Mouse (Mus musculus): ENCODE measurements around the gene Wdr47. TPM values are rescaled to one million over a fixed set of nuclear protein-coding genes. Genes with fewer than 3 reads are reported as not detected.
"Not testable (repeated sequence)": the region's sequence is repeated elsewhere in the genome, so short reads cannot be mapped to it uniquely, and the experiment has no call there.

Wdr47 gene
- polyA plus RNA-seq, 1 experiment = 0.12 TPM

DNA sequence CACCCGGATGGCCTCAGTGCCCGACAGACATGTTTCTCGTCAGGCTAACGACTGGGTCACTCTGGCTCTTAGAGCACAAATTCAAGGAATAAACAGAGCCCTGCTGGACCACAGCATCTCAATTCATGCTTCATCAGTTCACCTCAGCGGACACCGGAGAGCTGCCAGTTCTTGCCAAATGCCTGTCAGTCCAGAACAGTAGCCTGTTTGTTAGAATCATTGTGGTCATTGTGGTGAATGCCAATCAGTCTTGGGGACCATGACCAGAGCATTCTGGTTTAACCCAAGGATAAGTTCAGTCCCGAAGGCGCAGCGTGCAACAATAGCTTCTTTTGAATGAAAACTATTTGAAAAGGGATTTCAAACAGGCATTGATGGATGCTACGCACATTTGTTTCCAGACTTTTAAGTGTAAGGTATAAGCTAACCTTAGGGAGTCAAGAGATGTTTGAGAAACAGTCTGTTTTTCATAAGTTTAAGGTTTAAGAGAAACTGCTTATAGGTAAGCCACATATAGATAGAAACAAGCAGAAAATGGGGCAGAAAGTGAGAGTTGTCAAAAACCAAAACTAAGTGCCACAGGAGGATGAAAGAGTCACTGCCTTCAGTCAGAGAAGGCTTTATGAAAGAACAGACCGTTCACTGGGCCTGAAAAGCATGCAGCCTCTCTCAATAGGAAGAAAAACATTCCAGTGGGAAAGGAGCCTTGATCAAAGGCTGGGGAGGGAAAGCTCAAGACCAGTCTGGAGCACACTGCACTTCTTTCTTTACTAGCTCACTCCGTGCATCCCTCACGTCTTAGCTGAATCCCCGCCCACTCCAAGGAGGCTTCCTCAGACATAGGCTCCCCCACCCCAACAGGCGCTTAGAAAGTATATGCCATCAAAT is 22.8 kb upstream of the Wdr47 start:
- Histone ChIP-seq H3K9me3 (0 out of 2 replicates have a peak, but pooled peaks cover 2% of the 10 kb centered on the region), H3K27me3 (replicated peaks) (no peaks in the 10 kb centered on the region)
- no peak for TF ChIP-seq GATA1 (IDR thresholded peaks at IDR 0.05; ENCODE audit: borderline replicate concordance, low read length)
- no peak for TF ChIP-seq FLI1 (IDR thresholded peaks at IDR 0.05; ENCODE audit: low read length)

GRCm38 (mm10) chr3:108569636-108570035 is 21.4 kb upstream of the Wdr47 start:
- H3K9me3 ChIP-seq; H3K27me3 ChIP-seq (replicated peaks); H3K36me3 ChIP-seq (replicated peaks; ENCODE audit: low read length); H3K4me3 ChIP-seq (replicated peaks): not testable (repeated sequence)
- H3K4me1 ChIP-seq = peaks cover 45% of the 10 kb centered on the region

More for the DNA sequence above, 22.8 kb upstream of the Wdr47 start:
- peaks cover 49% of the 10 kb centered on the region for H3K4me1 ChIP-seq
- H3K36me3 ChIP-seq (replicated peaks; ENCODE audit: low read length) = no peaks in the 10 kb centered on the region
- peak overlapping the region; percentile 3 for H3K4me3 ChIP-seq (replicated peaks)

GRCm38 (mm10) chr3:108570813-108571212 is 20.3 kb upstream of the Wdr47 start:
- Histone ChIP-seq H3K4me1 (peaks cover 49% of the 10 kb centered on the region), H3K4me3 (replicated peaks) (peak overlapping the region; percentile 93), H3K27me3 (replicated peaks) (no peaks in the 10 kb centered on the region), H3K36me3 (replicated peaks; ENCODE audit: low read length) (peaks cover 14% of the 10 kb centered on the region), H3K9me3 (0 out of 2 replicates have a peak, but pooled peaks cover 2% of the 10 kb centered on the region)
- TF ChIP-seq GATA1 (IDR thresholded peaks at IDR 0.05; ENCODE audit: borderline replicate concordance, low read length) (no peak), FLI1 (IDR thresholded peaks at IDR 0.05; ENCODE audit: low read length) (no peak)

DNA sequence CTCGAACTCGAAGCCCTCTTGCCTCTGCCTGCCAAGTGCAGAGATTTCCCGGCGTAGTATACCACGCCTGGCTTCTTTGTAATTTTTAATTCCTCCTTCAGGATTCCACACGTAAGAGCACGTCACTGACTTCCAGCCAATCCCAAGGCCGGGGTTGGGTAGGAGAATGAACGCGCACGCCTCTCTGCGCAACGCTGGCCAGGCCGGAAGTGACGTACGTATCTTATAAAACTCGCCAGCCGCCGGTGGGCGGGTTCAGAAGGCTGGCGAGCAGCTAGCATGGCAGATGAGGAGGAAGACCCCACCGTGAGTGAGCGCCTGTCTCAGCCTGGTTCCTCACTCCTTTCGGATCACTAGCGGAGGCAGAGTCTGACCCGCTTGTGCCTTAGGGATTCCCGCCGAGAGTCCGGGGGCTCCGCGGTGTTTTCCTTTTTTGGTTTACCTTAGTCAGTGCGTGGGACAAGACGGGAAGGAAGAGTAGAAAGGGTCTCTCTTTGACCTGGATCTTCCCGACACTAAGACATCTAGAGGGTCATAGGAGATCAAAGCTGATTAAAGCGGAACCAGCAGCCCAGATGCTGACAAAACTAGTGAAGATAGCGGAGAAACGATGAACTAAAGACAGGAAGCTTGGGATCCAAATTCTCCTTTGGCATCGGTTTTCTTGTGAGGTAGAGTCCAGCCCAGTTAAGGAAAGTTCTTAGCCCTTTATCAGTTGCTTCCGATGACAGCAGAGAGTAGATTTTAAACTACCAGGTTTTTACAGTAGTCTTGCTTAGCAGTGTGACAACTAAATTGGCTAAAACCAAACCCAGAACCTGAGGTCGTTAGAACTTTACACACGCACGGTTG is 19.4 kb upstream of the Wdr47 start, which contains the start of gene Taf13:
Taf13 (plus strand) TSS at position 256 of the 852 bp plus-strand sequence.
- no peaks in the 10 kb centered on the region for H3K27me3 ChIP-seq (replicated peaks)
- H3K9me3 ChIP-seq = no peaks in the 10 kb centered on the region
- peaks cover 18% of the 10 kb centered on the region for H3K36me3 ChIP-seq (replicated peaks; ENCODE audit: low read length)
- no peak for TF ChIP-seq GATA1 (IDR thresholded peaks at IDR 0.05; ENCODE audit: borderline replicate concordance, low read length)
- TF ChIP-seq FLI1 (IDR thresholded peaks at IDR 0.05; ENCODE audit: low read length) = peak; percentile 53; the same call in 1 of the 2 replicates
- H3K4me1 ChIP-seq = peaks cover 49% of the 10 kb centered on the region
- H3K4me3 ChIP-seq (replicated peaks) = peak within 1 kb of the TSS; percentile 93

DNA sequence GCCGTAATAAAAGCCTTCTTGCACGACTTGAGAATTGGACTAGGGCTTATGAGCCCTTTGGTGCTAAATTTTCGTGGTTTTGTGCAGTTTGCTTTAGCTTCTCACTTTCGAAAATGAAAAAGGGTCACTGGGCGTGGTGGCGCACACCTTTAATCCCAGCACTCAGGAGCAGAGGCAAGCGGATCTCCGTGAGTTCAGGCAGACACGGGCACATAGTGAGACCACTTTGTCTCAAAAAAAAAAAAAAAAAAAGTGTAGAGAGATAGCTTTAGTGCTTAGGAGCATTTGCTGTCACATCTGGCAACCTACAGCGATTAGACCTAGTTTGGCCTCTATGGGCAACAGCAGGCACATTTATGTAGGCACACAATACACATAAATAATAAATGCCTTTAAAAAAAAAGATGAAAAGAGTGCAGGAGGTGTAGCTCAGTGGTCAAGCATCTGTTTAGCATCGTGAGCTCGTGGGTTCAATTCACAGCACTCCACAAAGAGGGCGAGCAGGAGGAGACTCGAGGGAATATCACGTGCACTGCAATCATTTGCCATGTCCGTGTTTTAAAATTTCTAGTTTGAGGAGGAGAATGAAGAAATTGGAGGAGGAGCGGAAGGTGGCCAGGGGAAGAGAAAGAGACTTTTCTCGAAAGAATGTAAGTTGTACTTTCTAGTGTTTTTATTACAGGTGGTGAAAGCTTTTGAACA is 18.6 kb upstream of the Wdr47 start:
- Histone ChIP-seq H3K4me1 (peaks cover 46% of the 10 kb centered on the region), H3K4me3 (replicated peaks) (peak overlapping the region; percentile 93), H3K36me3 (replicated peaks; ENCODE audit: low read length) (peaks cover 20% of the 10 kb centered on the region), H3K27me3 (replicated peaks) (no peaks in the 10 kb centered on the region), H3K9me3 (no peaks in the 10 kb centered on the region)
- no peak for TF ChIP-seq FLI1 (IDR thresholded peaks at IDR 0.05; ENCODE audit: low read length)
- TF ChIP-seq GATA1 (IDR thresholded peaks at IDR 0.05; ENCODE audit: borderline replicate concordance, low read length) = no peak

- Histone ChIP-seq H3K4me3 (replicated peaks) (no peak overlapping the region), H3K27me3 (replicated peaks) (no peaks in the 10 kb centered on the region), H3K36me3 (replicated peaks; ENCODE audit: low read length) (peaks cover 33% of the 10 kb centered on the region), H3K4me1 (peaks cover 31% of the 10 kb centered on the region), H3K9me3 (no peaks in the 10 kb centered on the region)
- no peak for TF ChIP-seq FLI1 (IDR thresholded peaks at IDR 0.05; ENCODE audit: low read length)
- TF ChIP-seq GATA1 (IDR thresholded peaks at IDR 0.05; ENCODE audit: borderline replicate concordance, low read length) = no peak
Measured at GRCm38 (mm10) chr3:108574018-108574417, 17.1 kb upstream of the Wdr47 start.

DNA sequence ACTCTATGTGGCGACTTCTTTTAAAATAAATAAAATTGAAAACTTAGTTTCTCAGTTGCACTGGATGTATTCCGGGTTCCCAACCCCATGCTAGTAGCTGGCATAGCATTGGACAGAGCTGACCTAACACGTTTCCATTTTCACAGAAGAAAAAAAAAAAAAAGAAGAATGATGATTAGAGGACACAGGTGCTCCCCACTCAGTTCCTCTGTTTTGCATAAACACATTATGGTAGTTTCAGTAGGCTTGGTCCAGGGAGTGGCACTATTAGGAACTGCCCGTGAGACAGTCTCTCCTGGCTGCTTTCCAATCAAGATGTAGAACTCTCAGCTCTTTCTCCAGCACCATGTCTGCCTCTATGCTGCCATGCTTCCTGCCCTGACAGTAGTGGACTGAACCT is 6.5 kb upstream of the Wdr47 start:
- Histone ChIP-seq H3K27me3 (replicated peaks) (no peaks in the 10 kb centered on the region), H3K4me3 (replicated peaks) (no peak overlapping the region), H3K4me1 (no peaks in the 10 kb centered on the region), H3K36me3 (replicated peaks; ENCODE audit: low read length) (peaks cover 26% of the 10 kb centered on the region), H3K9me3 (no peaks in the 10 kb centered on the region)
- TF ChIP-seq GATA1 (IDR thresholded peaks at IDR 0.05; ENCODE audit: borderline replicate concordance, low read length) (no peak), FLI1 (IDR thresholded peaks at IDR 0.05; ENCODE audit: low read length) (no peak)

DNA sequence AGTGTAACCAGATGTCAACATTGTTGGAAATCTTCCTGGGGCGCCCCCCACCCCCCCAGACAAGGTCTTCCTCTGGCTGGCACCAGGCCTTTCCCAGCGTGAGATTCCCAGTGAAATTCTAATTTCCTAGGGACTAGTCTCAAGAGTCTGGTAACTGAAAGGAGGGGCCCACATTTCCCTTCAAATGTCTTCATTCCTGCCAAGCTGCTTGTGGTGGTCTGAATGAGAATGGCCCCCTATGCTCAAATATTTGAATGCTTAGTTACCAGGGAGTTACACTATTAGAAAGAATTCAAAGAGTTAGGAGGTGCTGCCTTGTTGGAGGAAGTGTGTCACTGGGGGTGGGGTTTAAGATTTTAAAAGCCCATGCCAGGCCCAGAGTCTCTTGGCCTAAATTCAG is 2.6 kb upstream of the Wdr47 start:
- H3K36me3 ChIP-seq (replicated peaks; ENCODE audit: low read length) = peaks cover 8% of the 10 kb centered on the region
- no peak for TF ChIP-seq GATA1 (IDR thresholded peaks at IDR 0.05; ENCODE audit: borderline replicate concordance, low read length)
- TF ChIP-seq FLI1 (IDR thresholded peaks at IDR 0.05; ENCODE audit: low read length) = no peak
- H3K27me3 ChIP-seq (replicated peaks) = peaks cover 8% of the 10 kb centered on the region
- no peak overlapping the region for H3K4me3 ChIP-seq (replicated peaks)
- H3K4me1 ChIP-seq = peaks cover 17% of the 10 kb centered on the region
- H3K9me3 ChIP-seq = no peaks in the 10 kb centered on the region

Data from megakaryocyte, embryonic 14.5 days (primary cell).